Mouse (Mus musculus) heart, postnatal 4 days (tissue): ENCODE measurements at regions not wholly inside any gene's neighbourhood (a gene's known extent, or its start where the extent isn't known, plus 50 kb on each side); places are given as distances from the start of the nearest gene placed in this dataset.
A peak's percentile ranks its signal among the peaks of the same experiment; 100 is the strongest.

Experiments
- DNase-seq: peaks from one replicate; pipeline ENCODE4 v3.0.0; 2021

DNA sequence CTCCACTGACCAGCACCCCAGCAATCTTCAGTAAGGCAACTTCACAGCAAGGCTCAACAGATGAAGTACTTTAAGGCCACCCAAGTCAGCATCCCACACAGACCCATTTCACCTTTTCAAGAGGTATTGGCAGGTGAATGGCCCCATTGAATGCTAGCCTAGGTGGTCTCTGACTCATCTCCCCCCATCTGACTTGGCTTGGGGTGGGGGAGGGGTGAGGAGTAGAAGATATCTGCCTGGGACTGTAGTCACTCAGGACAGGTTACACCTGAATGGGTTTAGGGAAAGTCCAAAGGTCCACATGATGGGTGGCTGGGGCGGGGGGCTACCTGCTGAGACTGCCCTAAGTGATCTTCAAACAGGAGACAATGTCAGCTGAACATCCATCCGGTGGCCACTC, 104.0 kb upstream of the Tle3 start:
- DNase-seq = no peak

DNA sequence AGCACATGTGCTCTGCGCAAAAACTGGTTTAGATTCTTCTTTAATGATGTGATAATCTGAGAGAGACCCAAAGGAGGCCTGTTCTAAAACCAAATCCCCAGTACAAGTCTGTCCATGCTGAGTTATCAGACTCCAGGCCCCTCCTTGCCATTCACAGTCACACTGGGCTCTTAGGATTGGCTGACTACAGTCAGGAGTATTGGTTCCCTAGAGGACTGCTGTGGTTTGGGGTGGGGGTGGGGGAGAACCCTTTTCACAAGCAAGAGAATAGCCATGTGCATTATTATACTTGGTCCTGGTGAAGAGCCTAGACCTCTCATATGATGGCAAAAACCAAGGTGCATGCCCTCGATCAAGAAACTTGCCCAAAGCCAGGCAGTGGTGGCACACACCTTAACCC, 103.5 kb upstream of the Tle3 start:
- no peak for DNase-seq

DNA sequence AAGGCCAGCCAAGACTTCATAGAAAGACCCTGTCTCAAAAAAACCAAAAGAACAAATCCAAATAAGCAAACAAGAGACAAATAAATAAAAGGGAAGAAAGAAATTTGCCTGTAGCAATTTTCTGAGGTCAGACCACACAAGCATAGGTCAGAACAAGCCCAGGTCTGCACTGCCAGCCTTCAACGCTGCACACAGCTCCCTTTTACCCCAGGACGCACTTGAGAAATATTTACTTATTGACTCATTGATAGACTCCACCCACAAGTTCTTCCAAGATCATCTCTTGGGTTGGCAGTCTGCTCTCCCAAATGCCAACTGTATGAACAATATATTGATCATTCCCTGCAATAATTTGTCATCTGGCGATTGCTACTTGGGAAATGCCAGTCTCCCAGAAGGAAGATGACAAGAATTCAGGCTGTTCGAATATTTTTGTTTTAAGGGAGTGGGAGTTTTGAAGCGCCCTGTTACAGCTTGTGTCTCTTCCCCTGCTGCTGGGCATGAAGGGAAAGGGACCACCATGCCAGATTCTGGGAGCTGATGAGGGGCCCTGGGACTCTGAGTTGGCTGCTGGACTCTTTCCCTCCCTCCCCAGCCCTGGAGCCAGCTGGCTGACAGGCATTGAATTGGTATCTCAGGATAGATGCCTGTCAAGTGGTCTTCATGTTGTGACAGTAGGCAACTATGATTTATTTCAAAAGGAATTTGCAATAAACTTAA, 102.9 kb upstream of the Tle3 start:
- no peak for DNase-seq

DNA sequence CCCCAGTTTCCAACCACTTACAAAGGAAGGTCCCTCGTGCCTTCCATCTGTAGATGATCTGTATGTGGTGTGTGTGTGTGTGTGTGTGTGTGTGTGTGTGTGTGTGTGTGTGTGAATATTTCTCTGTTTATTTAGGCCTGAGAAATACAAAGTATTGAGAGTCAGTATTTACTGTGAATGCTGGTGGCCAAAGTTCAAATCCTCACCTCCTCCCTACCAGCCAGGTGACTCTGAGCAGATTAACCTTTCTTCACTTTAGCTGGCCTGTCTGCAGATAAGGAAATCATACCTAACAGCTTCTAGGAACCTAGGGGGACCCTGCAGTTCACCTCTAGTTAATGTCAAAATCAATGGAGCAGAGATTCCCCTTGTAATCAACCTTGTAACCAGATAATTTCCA, 100.9 kb upstream of the Tle3 start:
- no peak for DNase-seq

DNA sequence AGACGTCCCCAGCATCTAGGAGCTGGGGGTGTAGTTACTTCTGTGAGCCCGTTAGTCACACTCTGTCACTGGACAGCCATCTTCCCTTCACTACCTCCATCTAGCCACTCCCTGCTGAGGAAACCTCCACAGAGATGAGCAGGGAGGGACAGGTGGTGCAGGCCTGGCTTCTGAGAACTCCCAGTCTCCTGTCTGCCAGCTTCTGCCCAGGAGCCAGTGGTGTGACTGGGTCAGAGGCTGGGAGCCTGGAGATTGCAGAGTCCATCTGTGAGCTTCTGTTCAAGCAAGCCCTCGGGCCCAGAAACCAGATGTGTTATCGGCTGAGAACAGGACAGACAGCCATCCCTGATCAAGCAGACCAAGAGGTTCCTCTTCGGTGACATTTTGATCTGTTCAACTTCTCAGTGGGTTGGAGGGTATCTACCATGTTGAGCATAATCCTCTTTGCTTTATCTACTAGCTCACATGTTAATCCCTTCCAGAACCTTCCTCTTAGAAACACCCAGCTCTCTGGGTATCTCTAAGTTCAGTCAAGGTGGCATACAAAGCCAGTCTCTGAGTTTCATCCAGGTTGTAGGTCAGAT, 100.3 kb upstream of the Tle3 start:
- DNase-seq = no peak

DNA sequence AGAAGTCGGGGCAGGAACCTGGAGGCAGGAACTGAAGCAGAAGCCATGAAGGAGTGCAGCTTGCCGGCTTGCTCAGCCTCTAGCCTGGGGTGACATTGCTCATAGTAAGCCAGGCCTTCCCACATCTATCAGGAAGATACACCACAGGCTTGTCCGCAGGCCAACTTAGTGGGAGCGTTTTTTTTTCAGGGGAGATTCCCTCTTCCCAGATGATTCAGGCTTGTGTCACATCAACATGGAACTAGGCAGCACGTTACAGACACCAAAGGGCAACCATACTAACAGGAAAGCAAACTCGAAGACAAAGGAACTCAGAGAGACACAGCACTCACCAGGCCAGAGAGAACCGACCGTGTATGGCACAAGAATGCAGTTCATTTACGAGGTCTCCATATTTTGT, 98.1 kb upstream of the Tle3 start:
- DNase-seq = no peak

DNA sequence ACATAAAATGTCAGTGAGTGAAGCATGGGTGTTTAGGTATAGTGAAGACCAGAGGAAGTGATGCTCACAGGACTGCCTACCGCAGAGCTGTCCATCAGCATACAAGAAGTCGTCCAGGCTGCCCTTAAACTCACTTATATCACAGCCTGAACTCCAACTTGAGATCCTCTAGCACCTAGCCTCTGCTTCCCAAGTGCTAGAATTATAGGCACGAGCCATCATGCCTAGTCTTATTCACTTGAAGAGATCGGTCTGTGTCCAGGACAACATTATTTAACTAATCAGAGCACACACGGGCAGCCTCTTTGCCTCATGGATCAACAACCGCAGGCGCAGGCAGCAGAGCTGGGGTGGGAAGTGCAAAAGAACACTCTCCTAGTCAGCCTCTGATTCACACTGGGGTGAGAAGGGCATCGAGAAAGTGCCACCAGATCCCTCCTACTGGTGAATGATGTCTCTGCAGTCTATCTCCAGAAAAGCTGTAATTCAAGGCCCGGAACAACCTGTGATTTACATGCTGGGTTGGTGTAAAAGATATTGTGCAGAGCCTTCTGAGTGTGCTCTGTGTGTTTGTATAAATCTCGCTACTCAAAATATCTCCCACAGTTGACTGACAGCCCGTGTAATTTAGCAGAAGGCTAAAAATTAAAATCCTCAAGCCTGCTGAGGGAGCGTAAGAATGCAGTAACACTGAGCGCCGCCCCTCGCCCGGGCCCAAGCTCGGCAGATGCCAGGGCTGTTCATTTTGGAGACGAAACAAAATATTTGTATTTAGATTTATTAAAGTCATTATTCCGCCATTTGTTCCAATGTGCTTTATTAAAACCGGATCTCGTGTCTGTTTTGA, 94.6 kb upstream of the Tle3 start:
- DNase-seq = peak; percentile 56

DNA sequence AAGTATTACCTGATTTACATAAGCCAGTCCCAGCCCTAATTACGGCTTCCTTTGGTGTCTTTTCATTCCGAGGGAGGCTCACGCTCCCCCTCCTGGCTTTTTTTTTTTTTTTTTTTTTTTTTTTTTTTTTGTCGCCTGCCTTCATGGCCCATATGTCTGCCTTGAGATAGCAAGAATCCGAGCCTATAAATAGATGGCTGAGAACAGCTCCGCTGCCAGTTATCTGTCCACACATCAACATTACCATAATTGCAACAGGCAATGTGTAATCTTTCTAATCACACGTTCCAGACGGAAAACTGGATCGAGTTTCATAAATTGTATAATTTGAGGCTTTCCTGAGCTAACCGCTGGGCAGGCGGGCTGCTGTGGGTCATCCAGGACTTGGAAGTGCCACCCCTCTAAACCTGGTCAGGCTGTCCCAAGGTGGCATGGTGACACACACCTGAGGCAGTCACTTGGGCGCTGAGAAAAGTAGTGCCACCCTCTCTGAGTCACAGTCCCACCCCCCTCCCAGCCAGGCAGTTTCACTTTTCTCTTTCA, 93.9 kb upstream of the Tle3 start:
- DNase-seq = no peak

DNA sequence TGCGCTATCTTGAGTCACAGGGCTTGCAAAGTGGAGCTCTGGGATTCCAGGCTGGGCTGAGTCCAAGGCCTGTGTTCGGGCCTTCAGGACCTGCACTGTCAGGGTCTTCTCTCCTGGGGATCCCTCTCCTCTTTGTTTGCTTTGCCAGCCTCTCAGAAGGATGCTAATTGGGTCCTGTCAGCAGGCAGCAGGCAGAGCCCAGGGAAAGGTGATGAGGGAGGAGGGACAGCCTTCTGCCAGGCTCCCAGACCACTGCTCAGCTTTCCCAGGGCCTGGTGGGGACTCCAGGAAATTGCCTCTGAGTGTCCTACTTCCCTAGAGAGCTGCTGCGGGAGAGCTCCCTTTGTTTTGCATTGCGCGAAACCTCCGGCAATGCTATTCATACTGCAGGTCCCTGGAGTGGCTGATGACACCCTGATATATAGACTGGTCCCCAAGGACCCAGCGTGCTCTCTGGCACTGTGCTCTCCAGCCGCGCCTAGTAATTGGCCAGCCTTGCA, 93.1 kb upstream of the Tle3 start:
- DNase-seq = no peak

DNA sequence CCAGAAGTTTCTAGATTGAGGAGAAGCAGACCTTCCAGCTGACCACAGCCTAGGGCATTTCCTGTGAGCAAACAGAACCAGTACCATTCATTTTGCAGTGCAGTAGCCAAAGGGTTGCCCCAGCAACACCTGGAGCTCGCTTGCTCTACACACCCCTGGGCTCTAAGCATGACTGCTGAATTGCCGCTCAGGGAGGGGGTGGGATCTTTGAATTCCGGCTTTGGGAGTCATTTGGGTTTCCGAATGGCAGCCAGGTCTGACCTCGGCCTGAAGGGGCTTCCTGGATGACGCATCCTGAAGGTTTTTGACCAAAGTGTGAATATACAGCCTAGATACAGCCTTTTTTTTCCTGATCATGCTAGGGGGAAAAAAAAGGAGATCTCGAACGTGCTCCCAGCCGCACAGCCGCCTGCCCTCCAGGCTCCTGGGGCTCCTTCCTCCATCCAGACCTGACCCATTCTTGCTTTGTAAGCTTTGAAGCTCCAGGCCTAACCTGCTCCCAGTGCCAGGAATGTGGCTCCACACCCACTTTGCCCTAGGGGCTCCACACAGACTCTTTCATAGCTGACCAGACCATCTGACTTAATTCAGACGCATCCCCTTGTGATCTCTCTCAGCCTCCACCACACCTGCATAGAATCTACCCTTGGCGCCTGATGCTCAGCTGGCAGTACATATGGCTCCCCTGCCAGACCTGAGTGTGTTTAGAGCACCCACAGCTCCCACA, 91.1 kb upstream of the Tle3 start:
- no peak for DNase-seq

DNA sequence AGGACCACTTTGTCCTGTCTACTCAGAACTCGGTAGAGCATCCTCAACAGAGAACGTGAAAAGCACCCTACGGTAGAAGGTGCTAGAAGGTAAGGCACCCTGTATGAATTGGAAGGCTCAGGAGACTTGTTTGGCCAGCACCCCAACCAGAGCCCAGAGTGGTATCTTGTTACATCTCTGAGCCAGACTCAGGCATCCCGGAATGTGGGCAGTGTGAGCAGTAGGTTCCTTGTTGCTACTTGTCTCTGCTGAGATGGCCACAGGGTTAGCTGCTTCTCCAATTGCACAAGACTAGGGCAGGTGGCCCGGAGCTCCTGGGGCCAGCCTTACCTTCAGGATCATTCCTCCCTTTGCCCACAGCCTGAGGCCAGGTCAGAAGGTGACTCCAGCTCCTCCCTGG, 88.9 kb upstream of the Tle3 start:
- DNase-seq = no peak

DNA sequence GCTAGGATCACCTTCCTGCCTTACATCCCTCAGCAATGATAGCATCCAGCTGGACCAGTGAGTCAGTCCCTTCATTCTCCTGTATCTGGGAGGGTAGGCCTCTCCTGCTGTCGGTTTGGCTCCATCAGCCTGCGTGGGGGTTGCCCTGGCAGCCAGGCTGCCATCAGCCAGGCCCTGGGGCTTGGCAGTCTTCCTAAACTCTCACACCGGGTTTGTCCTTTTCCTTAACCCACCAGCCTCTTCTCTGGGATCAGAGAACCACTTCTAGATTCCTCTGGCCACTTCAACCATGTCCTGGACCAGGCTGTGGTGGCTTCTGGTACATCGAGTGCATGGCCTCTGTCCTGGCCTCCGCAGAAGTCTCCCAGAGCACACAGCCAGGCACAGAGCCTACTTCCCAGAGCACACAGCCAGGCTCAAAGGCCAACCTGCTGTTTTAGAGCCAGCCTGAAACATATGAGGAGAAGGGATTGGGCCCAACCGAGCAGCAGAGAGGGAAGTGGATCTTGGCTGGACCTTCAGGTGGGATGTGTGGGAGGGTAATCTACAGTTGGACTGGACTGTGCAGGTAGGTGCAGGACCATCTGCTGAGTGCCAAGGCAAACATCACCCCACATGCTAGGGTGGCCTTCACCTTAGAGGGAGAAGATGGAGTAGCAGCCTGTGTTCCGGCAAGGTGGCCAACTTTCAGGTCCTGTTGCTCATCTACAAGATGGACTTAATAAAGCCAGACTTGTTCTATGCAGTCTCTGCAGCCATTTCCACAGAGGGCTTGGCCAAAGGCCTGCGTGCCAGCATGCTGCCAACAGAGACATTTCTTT, 87.8 kb upstream of the Tle3 start:
- peak; percentile 16 for DNase-seq

DNA sequence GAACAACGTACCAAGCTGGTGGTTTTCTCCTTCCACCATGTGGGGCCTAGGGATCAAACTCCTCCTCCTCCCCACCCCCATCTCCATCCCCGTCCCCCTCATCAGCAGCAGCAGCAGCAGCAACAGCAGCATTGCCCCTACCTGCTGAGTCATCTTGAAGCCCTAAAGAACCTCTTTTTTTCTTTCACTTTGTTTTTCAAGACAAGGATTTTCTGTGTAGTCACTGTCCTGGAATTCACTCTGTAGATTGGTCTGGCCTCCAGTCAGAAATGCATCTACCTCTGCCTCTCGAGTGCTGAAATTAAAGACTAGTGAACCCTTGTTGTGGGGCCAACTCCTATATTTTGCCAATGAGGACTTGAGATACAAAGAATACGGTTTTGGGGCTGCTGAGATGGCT, 85.6 kb upstream of the Tle3 start:
- no peak for DNase-seq

DNA sequence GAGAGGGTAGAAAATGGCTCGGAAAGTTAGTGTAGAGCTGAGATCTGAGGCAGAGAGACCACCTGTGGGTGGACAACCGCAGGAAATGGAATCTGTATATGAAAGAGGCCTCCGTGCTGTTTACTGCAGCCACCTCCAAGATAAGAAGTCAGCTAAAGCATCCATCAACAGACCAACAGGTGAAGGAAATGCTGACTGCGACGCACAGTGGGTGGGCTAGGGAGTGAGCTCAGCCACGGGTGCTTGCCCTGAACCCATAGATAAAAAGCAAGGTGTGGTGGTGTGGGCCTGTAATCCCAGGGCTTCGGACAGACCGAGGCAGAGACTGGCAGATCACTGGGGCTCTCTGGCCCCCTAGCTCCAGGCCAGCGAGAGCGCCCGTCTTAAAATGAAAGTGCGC, 83.0 kb upstream of the Tle3 start:
- DNase-seq = no peak

DNA sequence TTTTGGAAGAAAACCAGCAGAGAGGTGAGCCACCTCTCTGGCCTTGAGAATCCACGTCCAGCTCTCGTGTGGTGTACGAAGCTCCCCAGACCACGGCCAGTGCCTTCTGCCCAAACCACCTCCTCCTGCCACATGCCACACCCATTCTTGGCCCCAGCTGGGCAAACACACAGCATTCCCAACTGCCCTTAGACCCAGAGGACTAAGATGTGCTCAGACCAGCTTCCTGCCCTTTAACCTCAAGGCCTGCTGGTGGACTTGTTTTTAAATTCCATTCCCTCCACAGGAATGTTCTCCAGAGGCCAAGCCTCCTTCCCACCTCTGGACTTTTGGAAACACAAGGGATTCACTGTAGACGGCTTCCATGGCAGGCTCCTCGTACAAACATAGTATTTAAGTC, 82.5 kb upstream of the Tle3 start:
- peak; percentile 14 for DNase-seq

DNA sequence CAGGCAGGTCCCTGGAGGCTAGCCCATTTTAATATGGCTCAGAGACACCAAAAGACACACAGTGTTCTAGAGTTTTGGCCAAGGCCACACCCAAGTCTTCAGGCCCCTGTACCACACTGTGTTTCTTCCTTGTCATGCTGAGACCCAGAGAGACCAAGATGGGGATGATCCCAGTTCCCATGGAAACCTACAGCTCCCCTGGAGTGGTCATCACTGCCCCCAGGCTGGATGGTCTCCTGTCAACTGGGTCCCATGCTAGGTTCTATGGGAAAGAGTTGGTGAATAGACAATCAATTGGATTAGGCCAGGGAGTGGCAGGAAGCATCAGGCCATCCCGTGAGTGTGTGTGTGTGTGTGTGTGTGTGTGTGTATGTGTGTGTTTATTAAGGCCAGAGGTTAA, 80.5 kb upstream of the Tle3 start:
- no peak for DNase-seq

DNA sequence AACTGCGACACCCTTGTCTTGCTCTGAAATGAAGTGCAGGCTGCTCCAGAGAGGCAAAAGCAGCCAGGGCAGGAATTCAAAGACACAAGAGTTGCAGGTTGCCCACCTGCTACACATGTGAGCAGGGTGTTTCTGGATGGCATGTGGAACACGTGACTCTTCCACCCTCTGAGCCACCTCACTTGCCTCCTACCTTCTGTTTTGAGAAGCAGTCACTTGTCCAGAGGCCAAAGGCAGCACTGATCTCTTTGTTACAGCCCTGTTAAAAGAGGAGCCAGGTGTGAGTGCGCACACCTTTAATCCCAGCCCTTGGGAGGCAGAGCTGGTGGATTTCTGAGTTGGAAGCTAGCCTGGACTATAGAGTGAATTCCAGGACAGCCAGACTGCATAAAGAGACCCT, 79.7 kb upstream of the Tle3 start:
- DNase-seq = no peak

DNA sequence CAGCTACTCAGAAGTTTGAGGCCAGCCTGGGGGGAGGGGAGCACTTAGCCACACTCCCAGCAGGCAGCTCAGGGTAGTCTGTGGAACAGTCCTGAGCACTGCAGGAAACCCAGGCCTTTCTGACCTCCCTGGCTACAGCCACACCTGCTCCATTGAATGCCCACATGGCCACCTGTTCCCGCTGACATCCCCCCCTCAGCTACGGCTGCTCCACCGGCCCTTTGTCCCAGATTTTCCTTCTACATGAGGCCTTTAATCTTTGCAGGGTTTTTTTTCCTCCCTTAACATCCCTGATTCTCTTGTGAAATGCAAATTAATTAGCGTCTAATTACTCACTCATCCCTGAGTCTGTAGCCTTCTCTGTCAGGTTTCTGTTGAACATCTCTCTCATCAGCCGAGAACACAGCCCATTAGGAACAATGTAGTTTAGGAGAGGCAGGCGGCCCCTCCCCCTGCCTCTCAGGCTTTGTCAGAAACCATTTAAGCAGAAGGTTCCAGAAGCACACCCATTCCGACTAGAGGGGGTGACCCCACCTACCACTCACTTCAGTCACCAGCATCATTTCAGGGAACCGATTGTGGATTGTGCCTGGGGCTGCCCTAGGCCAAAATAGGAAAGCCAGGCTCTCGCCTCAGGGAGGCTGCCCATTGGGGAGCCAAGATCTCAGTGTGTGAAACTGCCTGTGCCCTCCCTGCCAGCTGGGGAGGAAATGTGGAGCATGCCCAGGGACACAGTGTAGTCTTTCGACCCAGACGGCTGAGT, 78.8 kb upstream of the Tle3 start:
- DNase-seq = no peak

DNA sequence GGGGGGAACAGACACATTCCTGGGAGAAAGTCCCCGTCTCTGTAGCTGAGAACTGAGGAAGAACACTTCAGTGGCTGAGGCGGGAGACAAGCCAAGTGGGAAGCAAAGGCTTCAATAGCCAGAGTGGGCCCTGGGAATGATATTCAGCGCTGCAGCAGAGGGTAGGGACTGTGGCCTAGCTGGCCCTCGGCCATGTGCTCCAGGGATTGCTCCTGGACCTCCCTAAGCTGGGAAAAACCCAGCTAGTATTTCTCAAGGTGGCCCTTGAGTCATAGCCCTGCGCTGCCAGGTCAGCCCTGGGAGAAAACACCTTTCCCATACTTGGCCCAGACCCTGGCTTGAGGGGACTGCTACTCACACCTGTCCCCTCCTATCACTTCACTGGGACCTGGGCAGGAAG, 77.2 kb upstream of the Tle3 start:
- no peak for DNase-seq

DNA sequence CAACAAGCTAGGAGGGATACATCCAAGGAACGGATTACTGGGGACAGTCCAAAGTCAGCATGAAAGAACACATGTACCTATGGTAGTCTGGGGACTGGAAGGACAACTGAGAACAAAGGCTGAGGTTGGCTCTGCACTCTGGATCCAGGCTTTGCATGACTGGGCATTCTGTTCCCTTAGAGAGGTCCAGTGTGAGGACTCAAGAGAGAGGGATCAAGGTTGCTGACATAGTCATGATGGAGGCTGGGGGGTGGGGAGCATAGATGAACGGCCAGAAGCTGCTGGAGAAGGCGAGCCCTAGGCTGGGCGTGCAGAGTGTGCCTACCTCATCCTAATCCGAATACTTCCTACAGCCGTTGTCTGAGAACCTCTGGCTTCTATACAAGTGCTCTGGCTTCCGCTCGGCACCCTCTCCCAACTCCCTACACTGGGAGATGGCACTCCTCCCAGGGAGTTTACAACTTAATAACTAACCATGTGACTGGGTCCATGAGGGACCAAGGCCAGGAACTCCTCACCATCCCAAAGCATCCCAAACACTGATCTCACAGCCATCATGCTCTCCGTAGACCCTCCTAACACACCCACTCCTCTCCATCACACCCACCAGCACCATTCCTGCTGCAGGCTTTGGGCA, 75.7 kb upstream of the Tle3 start:
- no peak for DNase-seq

DNA sequence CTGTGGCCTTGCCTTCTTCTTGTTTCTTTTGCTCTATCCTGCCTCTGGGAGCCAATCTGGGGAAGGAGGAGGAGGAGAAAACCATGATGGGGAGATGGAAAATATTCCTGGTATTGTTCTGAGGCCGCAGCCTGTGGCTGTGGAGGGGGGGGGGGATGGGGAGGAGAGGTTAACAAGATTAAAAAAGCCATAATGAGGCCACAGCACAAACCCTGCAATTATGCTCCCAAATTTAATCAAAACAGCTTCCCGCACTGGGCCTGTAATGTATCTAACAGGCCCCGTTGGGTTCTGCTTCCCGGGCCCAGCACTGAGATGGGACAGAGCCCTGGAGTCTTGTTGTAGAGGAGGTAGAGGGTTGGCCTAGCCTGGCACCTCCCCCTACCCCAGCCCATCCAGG, 74.8 kb upstream of the Tle3 start:
- DNase-seq = no peak
